Mouse (Mus musculus) CH12.LX (cell line): ENCODE results near the gene Herc4.
"Not testable (repeated sequence)": the region's sequence is repeated elsewhere in the genome, so short reads cannot be mapped to it uniquely, and the experiment has no call there.

ENCODE experiments used
- CTCF ChIP-seq, 2 experiments: IDR thresholded peaks in 1 of 2; conservative IDR thresholded peaks in 1 of 2; 2 replicates each; pipeline ENCODE4 v1.5.1; 2011 to 2012; ENCODE audit warnings: low read depth in 2 of 2, low read length in 2 of 2, improper control_type of control experiment in 1 of 2, inconsistent platforms in 1 of 2, mild to moderate bottlenecking in 1 of 2, moderate library complexity in 1 of 2
- GABPA ChIP-seq: IDR thresholded peaks from 2 replicates; pipeline ENCODE4 v1.6.1; 2012; ENCODE audit warnings: low read depth, low read length, improper control_type of control experiment, inconsistent platforms; ENCODE audit not compliant: insufficient replicate concordance
- MAFK ChIP-seq: IDR thresholded peaks from 2 replicates; pipeline ENCODE4 v1.6.1; 2011; ENCODE audit warnings: low read length, improper control_type of control experiment; ENCODE audit not compliant: insufficient replicate concordance
- MAX ChIP-seq: IDR thresholded peaks from 2 replicates; pipeline ENCODE4 v1.6.1; 2011; ENCODE audit warnings: low read length, improper control_type of control experiment
- MEF2A ChIP-seq: IDR thresholded peaks from 2 replicates; pipeline ENCODE4 v1.6.1; 2014; ENCODE audit warnings: low read depth, mild to moderate bottlenecking, inconsistent platforms, low read length, improper control_type of control experiment, borderline replicate concordance
- MYC ChIP-seq: IDR thresholded peaks from 2 replicates; pipeline ENCODE4 v1.6.1; 2011; ENCODE audit warnings: low read depth, mild to moderate bottlenecking, improper control_type of control experiment, low read length
- NRF1 ChIP-seq: IDR thresholded peaks from 2 replicates; pipeline ENCODE4 v1.6.1; 2014; ENCODE audit warnings: low read depth, mild to moderate bottlenecking, inconsistent platforms, low read length, improper control_type of control experiment, moderate library complexity
- POLR2A ChIP-seq: IDR thresholded peaks from 2 replicates; pipeline ENCODE4 v1.6.1; 2011; ENCODE audit warnings: low read depth, mild to moderate bottlenecking, improper control_type of control experiment, low read length
- POLR2AphosphoS2 ChIP-seq: IDR thresholded peaks from 2 replicates; pipeline ENCODE4 v1.6.1; 2011; ENCODE audit warnings: low read depth, low read length, improper control_type of control experiment
- SIN3A ChIP-seq: IDR thresholded peaks from 2 replicates; pipeline ENCODE4 v1.6.1; 2012; ENCODE audit warnings: low read length, improper control_type of control experiment, inconsistent platforms
- USF1 ChIP-seq: IDR thresholded peaks from 2 replicates; pipeline ENCODE4 v1.6.1; 2014; ENCODE audit warnings: low read depth, mild to moderate bottlenecking, inconsistent platforms, low read length, improper control_type of control experiment
- USF2 ChIP-seq: conservative IDR thresholded peaks from 2 replicates; pipeline ENCODE4 v1.6.1; 2011; ENCODE audit warnings: low read depth, low read length, improper control_type of control experiment
- ZKSCAN1 ChIP-seq: IDR thresholded peaks from 2 replicates; pipeline ENCODE4 v1.6.1; 2012; ENCODE audit warnings: low read depth, inconsistent platforms, low read length, improper control_type of control experiment, borderline replicate concordance

- TF ChIP-seq MEF2A; USF2; MYC; CTCF (conservative IDR thresholded peaks at IDR 0.05 in 1 of 2, IDR thresholded peaks at IDR 0.05 in 1 of 2; ENCODE audit: low read depth in 2 of 2, low read length in 2 of 2); POLR2AphosphoS2; MAX; GABPA; NRF1; MAFK; POLR2A; ZKSCAN1; USF1; SIN3A: not testable (repeated sequence)
These were observed 107.5 kb downstream of the Herc4 start for GRCm38 (mm10) chr10:63351099-63351498.
